Mouse (Mus musculus): ENCODE measurements around the gene Slc6a16.
A peak's percentile ranks its signal among the peaks of the same experiment; 100 is the strongest.

The Slc6a16 gene

GRCm38 (mm10) chr7:45216442-45217183, 24.3 kb upstream of the Slc6a16 start:
- peak; percentile 96 for DNase-seq (ENCODE audit: low read depth, low spot score)

GRCm38 (mm10) chr7:45221680-45222079, 19.2 kb upstream of the Slc6a16 start:
- DNase-seq (ENCODE audit: low read depth, low spot score) = no peak

GRCm38 (mm10) chr7:45224826-45225225, 16.1 kb upstream of the Slc6a16 start:
- no peak for DNase-seq (ENCODE audit: low read depth, low spot score)

- no peak for DNase-seq (ENCODE audit: low read depth, low spot score)
Observed at GRCm38 (mm10) chr7:45226421-45226820, 14.5 kb upstream of the Slc6a16 start.

GRCm38 (mm10) chr7:45228548-45228947, 12.3 kb upstream of the Slc6a16 start:
- no peak for DNase-seq (ENCODE audit: low read depth, low spot score)

- DNase-seq (ENCODE audit: low read depth, low spot score) = no peak
Observed at GRCm38 (mm10) chr7:45229046-45229445, 11.8 kb upstream of the Slc6a16 start.

- DNase-seq (ENCODE audit: low read depth, low spot score) = no peak
Observed at GRCm38 (mm10) chr7:45229459-45230203, 11.3 kb upstream of the Slc6a16 start.

GRCm38 (mm10) chr7:45231192-45231591, 9.7 kb upstream of the Slc6a16 start:
- no peak for DNase-seq (ENCODE audit: low read depth, low spot score)

GRCm38 (mm10) chr7:45231941-45232340, 8.9 kb upstream of the Slc6a16 start:
- no peak for DNase-seq (ENCODE audit: low read depth, low spot score)

GRCm38 (mm10) chr7:45232716-45233465, 8.0 kb upstream of the Slc6a16 start:
- DNase-seq (ENCODE audit: low read depth, low spot score) = no peak

GRCm38 (mm10) chr7:45233580-45234332, 7.1 kb upstream of the Slc6a16 start:
- DNase-seq (ENCODE audit: low read depth, low spot score) = peak; percentile 47

- DNase-seq (ENCODE audit: low read depth, low spot score) = peak; percentile 64
Observed at GRCm38 (mm10) chr7:45234333-45234841, 6.5 kb upstream of the Slc6a16 start.

GRCm38 (mm10) chr7:45234922-45235571, 5.8 kb upstream of the Slc6a16 start:
- DNase-seq (ENCODE audit: low read depth, low spot score) = peak; percentile 82

- no peak for DNase-seq (ENCODE audit: low read depth, low spot score)
Observed at GRCm38 (mm10) chr7:45235656-45236180, 5.2 kb upstream of the Slc6a16 start.

GRCm38 (mm10) chr7:45237747-45238699, 2.9 kb upstream of the Slc6a16 start:
- no peak for DNase-seq (ENCODE audit: low read depth, low spot score)

- DNase-seq (ENCODE audit: low read depth, low spot score) = no peak
Observed at GRCm38 (mm10) chr7:45238723-45239496, 2.0 kb upstream of the Slc6a16 start, which contains the start of gene Cd37. Gene Cd37 (minus strand): TSS chr7:45239115.

- no peak for DNase-seq (ENCODE audit: low read depth, low spot score)
Observed at GRCm38 (mm10) chr7:45240109-45240508, 776 bp upstream of the Slc6a16 start.

- no peak for DNase-seq (ENCODE audit: low read depth, low spot score)
Observed at GRCm38 (mm10) chr7:45241389-45241749, 484 bp downstream of the Slc6a16 start.

GRCm38 (mm10) chr7:45247666-45248065, 6.8 kb downstream of the Slc6a16 start:
- no peak for DNase-seq (ENCODE audit: low read depth, low spot score)
